Mouse (Mus musculus): ENCODE data around the gene Tspan14.

DNA sequence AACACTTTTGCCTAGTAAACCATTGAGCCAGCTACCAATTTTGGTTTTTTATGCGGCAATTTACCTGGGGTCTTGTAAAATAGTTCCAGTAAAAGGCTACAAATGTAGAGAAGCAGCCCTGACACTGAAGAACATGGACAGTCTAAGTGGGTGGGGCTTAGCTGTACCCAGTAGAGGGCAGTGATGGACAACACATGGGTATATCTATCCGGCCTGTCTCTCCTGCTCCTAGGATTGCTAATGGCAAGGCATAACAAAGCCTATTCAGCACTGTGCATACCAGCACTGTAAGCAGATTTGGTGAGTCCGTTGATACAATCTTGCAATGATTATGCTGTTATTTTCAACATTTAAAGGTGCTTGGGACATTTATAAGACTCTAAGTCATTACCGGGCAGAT lies 12.4 kb upstream of the Tspan14 start:
- no peak for TF ChIP-seq CTCF (IDR thresholded peaks at IDR 0.05; ENCODE audit: borderline replicate concordance, control insufficient read depth, extremely low read depth, insufficient read depth, low read length, poor library complexity)
- no peak for TF ChIP-seq POLR2A (IDR thresholded peaks at IDR 0.05; ENCODE audit: control insufficient read depth, extremely low read depth, insufficient read depth, low read length, poor library complexity)
